Mouse (Mus musculus) layer of hippocampus, adult 9-11 months (tissue): Measurements from ENCODE around the gene Cacnb3.
"Not testable (repeated sequence)": the region's sequence is repeated elsewhere in the genome, so short reads cannot be mapped to it uniquely, and the experiment has no call there.

Experiments
- DNase-seq: peaks from one replicate; pipeline ENCODE4 v3.0.0; 2022

Gene Cacnb3

DNA sequence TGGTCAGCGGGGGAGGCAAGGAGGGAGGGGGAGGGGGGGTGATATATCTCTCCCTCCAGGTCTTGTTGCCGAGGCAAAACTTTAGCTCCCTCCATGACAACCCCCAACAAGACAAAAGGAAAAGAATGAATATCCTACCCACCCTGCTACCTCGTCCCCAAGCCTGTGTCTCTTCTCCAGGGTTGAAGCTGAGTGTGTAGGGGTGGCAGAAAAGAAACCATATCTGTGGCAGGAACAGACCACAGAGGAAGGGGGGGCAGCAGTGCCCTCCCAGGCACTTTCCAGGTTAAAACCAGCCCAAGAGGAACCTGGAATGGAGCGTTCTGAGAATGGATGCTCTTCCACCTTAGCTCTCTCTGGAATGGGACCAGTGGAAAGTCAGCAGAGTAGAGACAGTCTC is at the start of gene Cacnb3:
TSS of gene Cacnb3 (plus strand) at position 301 of the 400 bp plus-strand sequence.
- no peak for DNase-seq

DNA sequence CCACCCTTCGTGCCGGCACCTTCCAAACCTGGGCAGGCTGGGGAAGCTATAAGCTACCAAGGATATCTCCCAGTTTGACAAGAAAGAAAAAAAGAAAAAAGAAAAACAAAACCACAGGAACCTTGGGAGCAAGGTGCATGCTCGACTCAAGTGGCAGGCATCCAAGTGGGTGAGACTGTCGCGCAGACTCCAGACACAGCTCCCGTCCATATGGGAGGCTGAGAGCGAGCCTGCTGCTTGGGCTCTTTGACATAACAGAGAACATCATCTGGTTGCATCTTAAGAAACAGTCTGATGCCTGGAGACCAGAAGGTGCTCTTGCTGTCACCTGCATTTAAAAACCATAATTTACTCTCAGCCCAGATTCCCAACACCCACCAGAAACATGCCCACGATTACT is 48.2 kb upstream of the Cacnb3 start:
- peak; percentile 60 for DNase-seq

DNA sequence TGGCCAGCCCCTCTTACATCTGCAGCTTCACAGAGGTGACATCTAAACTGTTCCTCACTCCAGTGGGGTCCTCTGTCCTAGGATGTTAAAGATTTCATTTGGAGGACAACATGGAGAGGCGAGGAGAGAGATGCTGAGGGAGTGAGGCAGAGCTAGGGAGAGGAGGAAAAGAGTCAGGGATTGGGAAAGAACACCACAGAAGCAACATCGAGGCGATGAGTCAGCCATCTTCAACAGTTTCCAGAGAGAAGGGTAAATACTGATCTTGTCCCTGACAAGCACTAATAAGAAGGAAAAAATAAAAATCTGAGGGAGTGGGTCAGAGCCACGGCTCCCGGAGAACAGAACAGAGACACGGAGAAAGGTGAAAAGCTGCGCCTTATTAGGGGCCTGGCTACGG is 47.6 kb upstream of the Cacnb3 start:
- no peak for DNase-seq

DNA sequence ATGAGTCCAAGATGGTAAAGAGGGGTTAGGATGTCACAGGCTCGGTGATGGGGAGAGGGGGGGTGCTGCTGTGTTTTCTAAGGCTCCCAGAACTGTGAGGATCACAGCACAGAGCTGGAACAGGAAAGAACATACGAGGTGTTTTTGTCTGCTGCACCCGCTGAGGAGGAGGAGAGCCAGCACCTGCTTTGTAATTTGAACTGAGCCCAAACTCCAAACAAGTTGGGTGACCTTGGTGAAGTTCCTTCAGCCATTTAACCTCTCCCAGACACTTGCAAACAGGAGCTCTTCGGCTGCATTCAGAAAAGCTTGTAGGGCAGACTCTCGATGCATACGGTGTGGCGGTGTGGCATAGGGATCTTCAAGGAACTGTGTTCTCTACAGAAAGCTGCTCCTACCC is 45.2 kb upstream of the Cacnb3 start:
- no peak for DNase-seq

DNA sequence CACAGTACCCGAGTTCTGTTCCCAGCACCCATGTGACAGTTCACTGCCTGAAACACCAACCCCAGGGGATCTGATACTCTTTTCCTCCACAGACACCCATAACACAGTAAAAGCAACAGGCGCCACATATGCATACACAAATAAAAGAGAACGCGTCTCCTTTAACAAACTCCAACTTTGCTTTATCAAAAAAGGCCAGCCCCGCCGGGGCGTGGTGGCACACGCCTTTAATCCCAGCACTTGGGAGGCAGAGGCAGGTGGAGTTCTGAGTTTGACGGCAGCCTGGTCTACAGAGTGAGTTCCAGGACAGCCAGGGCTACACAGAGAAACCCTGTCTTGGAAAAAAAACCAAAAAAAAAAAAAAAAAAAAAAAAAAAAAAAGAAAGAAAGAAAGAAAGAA is 44.5 kb upstream of the Cacnb3 start:
- not testable (repeated sequence) for DNase-seq

DNA sequence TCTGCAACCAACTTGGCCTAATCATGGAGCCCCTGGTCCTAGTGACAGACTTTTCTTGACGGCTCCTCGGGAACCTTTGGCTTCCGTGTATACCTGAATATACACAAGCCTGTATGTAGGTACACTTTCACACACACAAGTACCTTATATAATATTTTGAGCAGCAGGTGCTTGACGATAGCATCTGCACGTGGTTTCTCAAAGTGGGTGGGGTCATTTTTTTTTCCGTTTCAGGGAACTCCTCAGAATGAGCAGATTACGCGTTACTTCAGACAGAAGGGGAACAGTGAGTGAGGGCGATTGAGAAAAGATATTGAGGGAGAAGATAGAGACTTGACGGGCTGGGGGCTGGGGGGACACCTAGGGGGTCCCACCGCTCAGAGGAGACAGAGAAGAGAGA is 42.9 kb upstream of the Cacnb3 start:
- no peak for DNase-seq

DNA sequence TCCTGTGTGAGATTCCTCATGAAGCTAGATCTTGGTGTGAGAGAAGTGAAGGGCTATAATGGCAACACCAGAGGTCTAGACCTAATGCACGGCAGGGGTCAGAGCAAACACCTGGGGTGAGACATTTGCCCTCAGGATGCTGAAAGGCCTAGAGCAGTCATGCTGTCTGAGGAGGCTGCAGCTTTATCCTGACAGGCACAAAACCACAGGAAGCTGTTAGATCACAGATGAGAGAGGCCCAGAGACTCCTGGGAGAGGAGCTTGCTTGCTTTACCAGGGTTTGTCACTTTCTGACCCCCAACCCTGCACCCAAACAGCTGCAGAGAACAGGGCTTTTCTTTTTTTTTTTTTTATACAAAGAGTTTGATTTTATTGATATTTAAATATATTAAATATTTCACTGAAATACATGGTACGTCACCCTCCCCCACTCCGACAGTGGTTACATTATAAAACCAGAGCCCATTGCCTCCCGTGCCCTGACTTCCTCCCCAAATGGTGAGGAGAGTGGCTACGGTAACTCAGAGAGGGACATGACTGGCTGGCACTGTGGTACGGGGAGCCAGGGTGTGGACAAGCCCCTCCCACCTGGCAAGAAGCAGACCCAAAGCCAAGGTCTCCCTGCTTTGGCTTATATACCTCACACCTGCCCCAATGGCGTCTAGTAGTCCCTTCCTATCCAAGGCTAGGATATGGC is 40.9 kb upstream of the Cacnb3 start:
- DNase-seq, result no peak

DNA sequence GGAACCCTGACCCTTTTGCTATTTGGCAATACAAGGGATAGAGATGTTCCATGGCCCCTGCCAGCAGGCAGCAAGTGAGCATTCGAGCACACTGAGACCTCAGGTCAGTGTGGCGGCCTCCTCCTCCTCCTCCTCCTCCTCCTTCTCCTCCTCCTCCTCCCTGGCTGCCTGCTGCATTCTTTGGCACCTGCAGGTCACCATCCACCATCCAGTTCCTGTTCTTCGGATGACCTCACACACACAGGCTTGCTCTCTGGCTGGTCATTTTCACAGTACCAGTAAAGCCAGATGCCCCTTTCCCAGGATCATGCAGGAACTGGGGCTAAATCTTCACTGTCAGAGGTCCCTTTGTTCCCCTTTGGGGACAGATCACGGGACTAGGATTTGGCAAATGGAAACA is 39.2 kb upstream of the Cacnb3 start:
- no peak for DNase-seq

DNA sequence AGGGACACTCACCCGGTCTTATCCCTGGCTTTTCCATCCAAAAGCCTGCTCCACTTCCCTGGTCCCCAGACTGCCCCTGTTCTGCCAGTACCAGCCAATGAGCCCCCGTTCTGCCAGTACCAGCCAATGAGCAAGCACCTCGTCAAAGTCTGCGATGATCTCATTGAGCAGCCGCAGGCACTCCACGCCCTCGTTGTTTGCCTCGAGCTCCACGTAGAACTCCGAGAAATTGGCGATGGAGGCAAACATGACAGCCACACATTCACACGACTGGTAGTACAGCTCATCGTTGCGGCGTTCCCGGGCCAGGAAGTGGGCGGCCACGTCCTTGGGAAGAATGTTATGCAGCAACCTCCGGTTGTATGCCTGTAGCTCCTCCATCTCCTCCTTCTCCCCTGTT is 36.4 kb upstream of the Cacnb3 start:
- DNase-seq, result peak; percentile 57

DNA sequence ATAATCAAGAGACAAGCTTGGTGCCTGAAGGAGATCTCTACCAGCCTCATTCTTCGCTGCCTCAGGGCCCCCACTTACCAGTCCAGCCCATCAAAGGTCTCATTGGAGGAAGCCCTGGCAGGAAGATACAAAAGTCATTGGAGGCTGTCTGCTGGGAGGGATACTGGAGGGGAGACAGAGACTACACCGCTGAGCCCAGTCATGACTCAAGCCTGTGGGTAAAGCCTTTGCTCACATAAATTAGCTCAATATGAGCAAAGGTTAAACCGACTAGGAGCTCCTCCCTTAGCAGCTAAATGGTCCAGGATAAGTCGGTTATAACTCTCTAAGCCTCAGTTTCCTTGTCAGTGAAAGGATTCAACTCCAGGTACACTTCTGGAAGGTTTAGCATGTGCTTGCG is 35.6 kb upstream of the Cacnb3 start:
- DNase-seq, result no peak

DNA sequence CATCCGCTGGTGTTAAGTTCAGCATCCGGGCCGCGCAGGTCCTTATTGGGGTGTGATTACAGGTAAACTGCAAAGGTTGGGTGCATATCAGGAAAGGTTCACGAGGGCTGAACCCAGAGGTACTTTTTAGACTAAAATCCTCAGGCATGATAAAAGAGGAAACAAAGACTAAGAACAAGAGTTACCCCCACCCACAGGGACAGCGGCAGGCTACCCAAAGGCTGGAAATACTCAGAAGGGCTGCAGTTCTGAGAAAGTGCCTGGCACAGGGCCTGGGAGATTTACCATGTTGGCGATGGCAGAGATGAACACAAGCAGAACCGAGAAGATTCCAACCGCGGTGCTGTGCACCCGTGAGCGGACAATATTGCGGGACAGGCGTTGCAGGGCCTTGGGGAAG is 34.0 kb upstream of the Cacnb3 start:
- no peak for DNase-seq

DNA sequence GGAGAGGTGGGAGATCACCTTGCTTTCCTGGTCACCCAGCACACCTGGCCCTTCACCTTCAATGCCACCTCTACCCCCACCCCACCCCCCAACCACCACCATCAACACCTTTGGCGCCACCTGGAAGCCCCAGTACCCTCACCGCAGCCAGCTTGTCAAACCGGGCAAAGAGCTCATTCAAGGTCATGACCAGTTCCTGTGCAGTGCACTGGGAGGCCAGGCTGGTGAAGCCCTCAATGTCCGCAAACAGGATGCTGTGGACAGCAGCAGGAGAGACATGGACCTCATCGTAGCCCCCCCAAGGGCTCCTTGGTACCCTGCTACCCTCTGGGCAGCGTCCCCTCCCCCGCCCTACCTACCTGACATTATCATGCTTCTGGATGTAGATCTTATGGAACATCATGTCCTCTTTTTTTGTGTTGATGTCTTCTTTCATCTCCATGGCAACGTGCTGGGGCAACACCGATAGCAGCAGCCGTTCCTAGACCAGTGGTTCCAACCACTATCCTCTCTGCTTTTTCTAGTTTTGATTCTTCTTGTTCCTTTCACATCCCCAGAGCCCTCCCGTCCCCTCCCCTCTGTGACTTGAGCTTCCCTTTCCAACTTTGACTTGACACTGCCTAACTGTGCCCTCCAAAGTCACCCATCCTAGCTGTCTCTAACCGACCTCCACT is 30.5 kb upstream of the Cacnb3 start:
- no peak for DNase-seq

DNA sequence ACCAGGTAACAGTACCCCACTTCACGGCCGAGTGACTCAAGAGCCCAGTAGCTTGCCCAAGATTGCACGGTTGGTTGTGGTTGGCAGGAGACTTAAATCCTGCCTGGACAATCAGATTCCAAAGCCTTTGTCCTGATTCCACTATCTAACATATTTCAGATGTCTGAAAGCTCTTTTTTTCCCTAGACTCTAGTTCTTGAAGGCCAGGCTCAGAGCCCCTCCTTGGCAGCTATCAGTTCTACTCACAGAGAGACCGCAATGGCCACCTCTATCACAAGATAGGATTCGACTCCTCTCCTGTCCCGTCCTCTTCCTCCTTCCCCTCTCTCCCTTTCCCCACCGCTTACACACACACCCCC is 28.8 kb upstream of the Cacnb3 start:
- no peak for DNase-seq

DNA sequence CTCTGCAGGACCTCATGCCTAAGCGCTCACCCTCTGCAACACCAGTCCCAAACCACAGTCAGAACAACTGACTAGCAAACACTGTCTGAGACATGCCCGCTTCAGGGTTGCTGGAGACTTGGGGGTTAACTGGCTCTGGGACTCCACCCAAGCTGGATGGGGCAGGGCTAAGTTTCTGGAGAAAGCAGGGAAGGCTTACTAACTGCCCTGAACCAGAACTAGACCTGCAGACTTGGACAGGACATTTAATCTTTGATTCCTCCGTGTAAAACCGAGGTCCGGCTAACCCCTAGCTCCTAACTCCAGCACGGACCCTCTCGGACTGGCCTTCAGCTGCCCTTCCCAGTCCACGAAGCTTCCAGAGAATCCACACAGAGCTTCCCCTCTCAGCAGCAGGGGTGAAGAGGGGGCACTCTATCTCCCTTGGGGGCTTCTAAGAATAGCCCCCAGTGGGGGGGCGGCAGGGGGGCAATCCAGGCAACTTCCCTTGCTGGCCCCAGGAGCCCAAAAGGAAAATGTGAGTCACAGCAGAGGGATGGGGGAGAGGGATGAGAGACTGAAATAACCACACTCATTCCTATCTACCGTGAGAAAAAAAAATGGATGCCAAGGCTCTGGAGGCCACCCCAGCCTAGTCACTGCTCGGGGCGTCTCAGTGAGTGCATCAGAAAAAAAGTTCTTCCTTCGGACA is 28.3 kb upstream of the Cacnb3 start:
- no peak for DNase-seq

DNA sequence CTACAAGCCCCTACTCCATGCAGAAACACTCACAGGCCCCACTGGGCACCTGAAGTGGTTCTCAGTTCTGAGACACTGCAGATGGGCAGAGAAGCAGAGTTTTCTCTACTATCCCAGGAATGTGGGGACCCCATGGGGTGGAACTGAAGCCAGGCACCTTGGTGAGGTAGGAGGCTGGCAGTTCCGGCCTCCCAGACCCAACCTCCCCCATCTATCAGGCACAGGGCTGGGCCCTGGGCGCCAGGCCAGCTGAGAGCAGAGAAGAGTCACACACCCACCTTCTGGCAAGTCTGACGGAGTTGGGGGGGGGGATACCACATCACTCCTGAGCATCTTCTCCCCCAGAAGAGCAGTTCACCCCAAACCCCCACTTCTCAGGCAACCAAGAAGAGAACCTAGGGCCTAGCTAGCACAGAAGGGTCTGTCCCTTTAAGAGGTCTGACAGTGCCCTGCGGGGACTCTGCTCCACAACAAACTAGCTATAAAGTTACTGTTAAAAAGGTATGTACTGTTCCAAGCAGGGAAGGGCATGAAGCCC is 27.6 kb upstream of the Cacnb3 start:
- DNase-seq, result no peak

DNA sequence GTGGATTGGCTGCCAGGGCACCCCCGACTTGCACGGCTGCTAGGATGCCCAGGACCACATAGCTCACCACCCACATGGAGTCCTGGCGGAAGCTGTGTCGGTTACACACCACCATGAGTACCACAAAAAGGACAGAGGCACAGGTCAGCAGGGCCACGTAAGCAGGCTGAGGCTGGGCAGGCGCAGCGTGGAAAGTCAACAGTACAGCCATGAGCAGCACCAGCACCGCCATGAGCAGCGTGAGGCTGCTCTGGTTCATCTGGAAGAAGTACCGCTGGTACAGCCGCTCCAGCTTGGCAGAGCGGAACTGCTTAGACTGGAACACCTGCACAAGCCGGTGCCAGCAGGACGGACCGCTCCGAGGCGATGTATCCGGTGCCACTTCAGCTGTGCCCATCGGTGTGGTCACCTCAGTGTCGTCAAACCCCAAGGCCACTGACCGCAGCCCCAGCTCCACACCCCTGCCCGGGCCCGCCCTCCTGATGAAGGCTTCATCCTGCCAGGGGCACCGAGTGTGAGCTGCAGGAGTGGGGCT is 26.5 kb upstream of the Cacnb3 start:
- no peak for DNase-seq

DNA sequence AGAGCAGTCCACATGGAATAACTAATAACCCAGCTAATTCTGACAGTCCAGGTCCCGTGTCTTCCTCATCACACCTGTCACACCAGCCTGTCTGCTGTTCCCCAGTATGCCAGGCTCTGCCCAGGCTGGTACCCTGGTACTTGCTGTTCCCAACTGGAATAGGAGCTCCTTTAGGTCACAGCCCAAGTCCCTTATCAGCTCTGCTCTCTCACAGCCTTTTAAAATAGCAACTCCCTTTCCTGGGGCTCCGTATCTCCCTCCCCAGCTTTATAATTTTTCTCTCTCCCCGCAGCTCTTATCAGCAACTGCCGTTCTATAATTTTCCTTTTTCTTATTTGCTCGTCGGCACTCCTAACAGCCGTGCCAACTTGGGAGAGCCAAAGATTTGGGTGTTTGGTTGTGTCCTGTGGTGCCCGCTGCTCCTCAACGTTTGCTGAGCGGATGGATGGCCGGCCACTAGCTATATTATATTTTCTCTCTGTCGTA is 24.5 kb upstream of the Cacnb3 start:
- no peak for DNase-seq

DNA sequence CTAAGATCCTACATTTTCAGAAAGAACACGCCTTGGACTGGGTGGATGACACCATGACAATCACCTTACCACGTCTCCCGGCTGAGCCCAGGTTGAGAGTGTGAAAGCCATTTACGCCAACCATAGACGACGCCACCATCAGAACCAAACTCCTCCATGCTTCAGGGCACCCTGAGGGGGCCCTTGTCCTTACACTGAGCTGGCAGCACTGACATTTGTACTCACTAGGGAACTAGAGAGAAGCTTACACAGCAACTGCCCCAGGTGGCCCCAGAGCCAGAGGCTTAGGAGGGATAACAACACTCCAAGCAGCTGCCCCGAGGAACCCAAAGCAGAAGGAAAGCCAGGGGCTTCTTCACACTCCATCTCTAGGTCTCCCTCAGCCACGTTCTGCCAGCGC is 23.9 kb upstream of the Cacnb3 start:
- no peak for DNase-seq

DNA sequence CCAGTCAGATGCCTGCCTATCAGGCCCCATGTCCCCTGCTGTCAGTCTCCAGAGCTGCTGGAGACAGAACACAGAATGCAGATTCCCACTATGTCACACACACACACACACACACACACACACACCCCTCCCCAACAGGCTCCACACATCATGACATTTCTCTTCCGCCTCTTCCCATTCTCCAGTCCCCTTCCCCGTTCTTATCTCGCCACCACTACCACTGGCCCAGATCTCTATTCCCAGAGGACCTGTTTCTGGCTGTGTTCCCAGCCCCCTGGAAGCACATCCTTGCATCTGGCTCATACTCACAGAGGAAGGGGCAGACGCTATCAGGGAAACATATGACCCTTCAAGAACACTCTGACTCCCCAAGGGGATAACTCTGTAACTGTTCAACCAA is 23.1 kb upstream of the Cacnb3 start:
- DNase-seq, result no peak

DNA sequence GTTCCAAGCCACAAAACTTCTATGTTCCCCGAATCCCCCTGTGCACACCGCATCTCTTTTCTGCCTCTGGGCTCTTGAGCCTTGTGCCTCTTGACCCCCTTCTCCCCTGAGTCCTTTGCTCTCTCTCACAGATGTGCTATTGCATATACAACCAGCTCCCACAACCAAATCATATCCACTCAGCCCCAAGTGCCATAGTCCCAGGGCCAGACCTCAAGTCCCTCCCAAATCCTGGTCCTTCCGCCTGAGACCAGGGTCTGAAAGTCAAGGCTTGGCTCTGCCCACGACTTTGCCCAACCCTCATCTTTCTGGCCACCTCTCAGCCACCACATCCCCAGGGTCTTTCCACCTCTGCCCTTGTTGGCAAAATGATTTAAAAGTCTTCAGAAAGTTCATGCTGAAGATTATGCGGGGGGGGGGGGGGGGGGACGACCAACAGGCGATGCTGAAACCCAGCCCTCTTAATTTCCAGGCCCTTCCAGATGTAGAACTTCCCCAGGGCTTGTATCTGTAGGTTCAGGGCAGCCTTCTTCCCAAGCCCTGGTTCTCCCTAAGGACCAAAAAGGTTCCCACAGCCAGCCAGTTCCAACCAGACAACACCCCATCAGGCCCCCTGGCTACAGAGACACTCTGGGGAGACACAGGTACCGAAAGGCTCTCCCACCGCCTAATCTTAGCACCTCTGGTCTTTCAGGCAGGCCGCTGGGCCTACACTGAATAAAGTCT is 22.4 kb upstream of the Cacnb3 start:
- DNase-seq, result no peak

DNA sequence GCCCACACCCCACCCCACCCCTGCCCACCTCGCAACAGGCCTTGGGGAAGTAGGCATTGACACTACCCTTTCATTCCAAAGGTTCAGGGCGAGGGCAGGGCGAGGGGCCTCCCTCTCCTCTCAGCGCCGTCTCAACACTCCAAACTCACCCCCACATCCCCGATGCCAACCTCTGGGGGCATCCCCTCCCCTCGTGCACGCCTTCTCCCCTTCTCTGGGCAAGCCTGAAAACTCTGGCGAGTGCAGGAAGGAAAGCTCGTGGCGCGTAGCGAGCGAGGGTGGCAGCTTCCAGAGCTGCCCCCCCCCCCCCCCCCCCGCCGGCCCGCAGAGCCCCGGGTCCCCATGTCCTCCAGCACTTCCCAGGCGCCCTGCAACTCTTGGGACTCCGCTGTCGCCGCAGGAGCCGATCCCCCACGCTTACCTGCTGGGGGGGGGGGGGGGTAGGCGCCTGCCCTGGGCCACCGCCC is 21.8 kb upstream of the Cacnb3 start:
- DNase-seq, result no peak

DNA sequence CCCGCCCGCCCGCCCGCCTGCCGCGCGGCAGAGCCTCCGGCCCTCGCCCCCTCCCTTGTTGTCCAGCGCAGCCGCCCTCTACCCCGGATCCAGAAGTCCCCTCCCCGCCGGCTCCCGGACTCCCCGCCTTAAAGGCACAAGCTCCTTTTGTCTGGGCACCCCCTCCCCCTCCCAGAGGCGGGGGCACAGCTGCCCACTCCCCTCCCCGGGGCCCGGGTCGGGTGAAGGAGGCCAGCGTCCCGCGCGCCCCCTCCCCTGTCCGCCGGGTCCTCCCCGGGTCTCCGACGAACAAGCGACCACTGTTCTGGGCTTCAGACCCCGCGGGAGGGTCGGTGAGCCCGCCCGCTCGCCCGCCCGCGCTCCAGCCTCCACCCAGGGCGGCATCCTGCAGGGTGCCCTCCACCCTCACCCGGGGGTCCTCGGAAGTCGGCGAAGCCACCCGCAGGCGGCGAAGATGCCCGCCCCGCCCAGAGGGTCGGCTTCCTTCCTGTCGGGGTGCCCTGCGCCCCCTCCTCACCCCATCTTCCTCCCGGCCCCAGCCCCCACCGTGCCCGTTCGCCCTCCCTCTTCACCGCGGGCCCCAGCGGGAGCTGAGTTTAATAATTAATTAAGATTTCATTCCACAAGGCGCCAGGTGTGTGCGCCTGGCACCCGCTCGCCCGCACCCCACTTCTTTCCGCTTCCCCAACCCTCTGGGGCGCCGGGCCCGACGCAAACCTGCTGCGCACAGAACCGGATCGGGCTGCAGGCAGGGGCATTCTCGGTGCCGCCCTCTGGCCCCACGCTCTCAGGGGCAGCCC is 21.1 kb upstream of the Cacnb3 start, which contains the start of gene Adcy6:
TSS of gene Adcy6 (minus strand) at position 746 of the 800 bp plus-strand sequence.
- DNase-seq, result peak; percentile 72
